Mouse (Mus musculus): ENCODE results near the gene Slc25a13.

- TF ChIP-seq E2F4 (IDR thresholded peaks at IDR 0.05; ENCODE audit: borderline replicate concordance, low read depth, low read length): no peak
- no peak for TF ChIP-seq CTCF (IDR thresholded peaks at IDR 0.05 in 2 of 3, conservative IDR thresholded peaks at IDR 0.05 in 1 of 3; ENCODE audit: control insufficient read depth in 1 of 3, insufficient read depth in 1 of 3, low read depth in 2 of 3, low read length in 3 of 3, poor library complexity in 1 of 3, severe bottlenecking in 1 of 3)
- TF ChIP-seq POLR2A (IDR thresholded peaks at IDR 0.05; ENCODE audit: control insufficient read depth in 1 of 2, insufficient read depth in 1 of 2, low read depth in 1 of 2, low read length in 2 of 2, poor library complexity in 1 of 2): no peak
- TF ChIP-seq GABPA (IDR thresholded peaks at IDR 0.05; ENCODE audit: low read depth, low read length): no peak
- TF ChIP-seq MEF2A (IDR thresholded peaks at IDR 0.05; ENCODE audit: extremely low read depth, insufficient replicate concordance, low read depth, low read length, poor library complexity, severe bottlenecking): no peak
Measured at GRCm38 (mm10) chr6:6184921-6185734, 31.8 kb downstream of the Slc25a13 start.
